Mouse (Mus musculus) C2C12 (cell line): Measurements from ENCODE around the gene Acly.

Experiments
- CEBPB ChIP-seq: IDR thresholded peaks from one replicate; pipeline ENCODE4 v1.6.1; 2011; ENCODE audit warnings: low read depth, mild to moderate bottlenecking, control low read depth, moderate library complexity
- CTCF ChIP-seq: IDR thresholded peaks from one replicate; pipeline ENCODE4 v1.5.1; 2011; ENCODE audit not compliant: control insufficient read depth, insufficient read depth, insufficient read length
- MAX ChIP-seq: IDR thresholded peaks from one replicate; pipeline ENCODE4 v1.6.1; 2011; ENCODE audit warnings: mild to moderate bottlenecking, control low read depth
- MYOG ChIP-seq: IDR thresholded peaks from one replicate; pipeline ENCODE4 v1.6.1; 2011; ENCODE audit not compliant: control insufficient read depth, insufficient read length; ENCODE audit errors: extremely low read depth
- USF1 ChIP-seq: IDR thresholded peaks from one replicate; pipeline ENCODE4 v1.6.1; 2011; ENCODE audit warnings: low read depth, mild to moderate bottlenecking, control low read depth, moderate library complexity

GRCm38 (mm10) chr11:100476281-100476680 is 51.5 kb downstream of the Acly start:
- no peak for TF ChIP-seq USF1
- TF ChIP-seq CTCF: no peak
- no peak for TF ChIP-seq CEBPB
- no peak for TF ChIP-seq MAX
- no peak for TF ChIP-seq MYOG
